Comparison of ENCODE assay signal across 20 mouse cellular contexts in genomic region chr15:81118226-81118625, GRCm38 (mm10).
"Had no signal": no experiment of that assay in that cellular context is flagged by ENCODE, and none has a peak within 500 bp of the region (broad histone marks: within the 10 kb centered on the region; RNA-seq: fewer than 3 reads in every experiment).

No protein-coding gene starts in this region.

- H3K27ac ChIP-seq: limb, embryonic 12.5 days; limb, embryonic 15.5 days; liver, embryonic 13.5 days; neural tube, embryonic 12.5 days; neural tube, embryonic 15.5 days; stomach, postnatal 0 days had no signal

- H3K4me2 ChIP-seq: limb, embryonic 12.5 days; limb, embryonic 15.5 days; liver, embryonic 13.5 days; midbrain, embryonic 11.5 days; neural tube, embryonic 12.5 days; neural tube, embryonic 15.5 days had no signal

- H3K9ac ChIP-seq: limb, embryonic 12.5 days; limb, embryonic 15.5 days; liver, embryonic 13.5 days; neural tube, embryonic 12.5 days; neural tube, embryonic 15.5 days had no signal

- H3K4me3 ChIP-seq: limb, embryonic 12.5 days; limb, embryonic 15.5 days; liver, embryonic 13.5 days; neural tube, embryonic 12.5 days; neural tube, embryonic 15.5 days had no signal

- H3K27me3 ChIP-seq: limb, embryonic 12.5 days; limb, embryonic 15.5 days; liver, embryonic 13.5 days; neural tube, embryonic 12.5 days; neural tube, embryonic 15.5 days had no signal

- H3K36me3 ChIP-seq: liver, embryonic 13.5 days; neural tube, embryonic 12.5 days; neural tube, embryonic 15.5 days had no signal

- H3K4me1 ChIP-seq: limb, embryonic 15.5 days had no signal

- DNase-seq: kidney, postnatal 14 days; kidney, postnatal 4 days; left cerebral cortex, postnatal 4 days; liver, embryonic 13.5 days; lung, adult 2 months; lung, postnatal 14 days; lung, postnatal 4 days; midbrain, embryonic 14.5 days; right cerebral cortex, adult 18-20 months; right cerebral cortex, postnatal 14 days; right cerebral cortex, postnatal 4 days; thymus, adult 2 months; thymus, postnatal 14 days; thymus, postnatal 4 days had no signal

- H3K9me3 ChIP-seq: limb, embryonic 12.5 days; limb, embryonic 15.5 days; liver, embryonic 13.5 days; neural tube, embryonic 12.5 days; neural tube, embryonic 15.5 days had no signal
